Mouse (Mus musculus) brown adipose tissue, adult 24 weeks (tissue): ENCODE results near the gene Rtn1. TPM values are rescaled to one million over a fixed set of nuclear protein-coding genes. Genes with fewer than 3 reads are reported as not detected.

ENCODE experiments used
- H3K27ac ChIP-seq: fragments of 200-500 bp; replicated peaks from 2 replicates; pipeline ENCODE4 v1.5.1; 2012; ENCODE audit warnings: low read depth, mild to moderate bottlenecking, low read length
- H3K4me1 ChIP-seq: fragments of 200-500 bp; 2 replicates; pipeline ENCODE4 v1.6.1; 2012; ENCODE audit warnings: low read length, mixed read lengths; ENCODE audit not compliant: control insufficient read depth, insufficient read depth, insufficient read length
- H3K4me3 ChIP-seq: fragments of 200-500 bp; 2 replicates; pipeline ENCODE4 v1.5.1; 2012; ENCODE audit warnings: low read depth, mild to moderate bottlenecking, low read length, moderate library complexity; ENCODE audit not compliant: insufficient read depth
- polyA plus RNA-seq: library from polyadenylated mRNA; stranded (reverse); fragments of >200 nt; gene quantifications from 2 replicates; pipeline ENCODE4 v1.2.4, GENCODE M21; 2012; ENCODE audit not compliant: missing spikeins, insufficient read depth, insufficient read length

The Rtn1 gene
- polyA plus RNA-seq, 1 experiment = 1.5 TPM

- H3K4me3 ChIP-seq = no peak overlapping the region
- no peaks in the 10 kb centered on the region for H3K4me1 ChIP-seq
- H3K27ac ChIP-seq = no peak overlapping the region
Measured at GRCm38 (mm10) chr12:72287332-72288004, 121.4 kb downstream of the Rtn1 start.

- no peak overlapping the region for H3K27ac ChIP-seq
- H3K4me1 ChIP-seq = no peaks in the 10 kb centered on the region
- no peak overlapping the region for H3K4me3 ChIP-seq
Measured at GRCm38 (mm10) chr12:72285366-72286345, 123.2 kb downstream of the Rtn1 start.

- no peaks in the 10 kb centered on the region for H3K4me1 ChIP-seq
- H3K27ac ChIP-seq = no peak overlapping the region
- no peak overlapping the region for H3K4me3 ChIP-seq
Measured at GRCm38 (mm10) chr12:72284576-72284975, 124.3 kb downstream of the Rtn1 start.

- Histone ChIP-seq H3K27ac (no peak overlapping the region), H3K4me1 (no peaks in the 10 kb centered on the region), H3K4me3 (no peak overlapping the region)
Measured at GRCm38 (mm10) chr12:72279129-72279875, 129.6 kb downstream of the Rtn1 start.

GRCm38 (mm10) chr12:72273721-72274414 is 135.0 kb downstream of the Rtn1 start:
- no peak overlapping the region for H3K4me3 ChIP-seq
- no peak overlapping the region for H3K27ac ChIP-seq
- no peaks in the 10 kb centered on the region for H3K4me1 ChIP-seq

- Histone ChIP-seq H3K27ac (no peak overlapping the region), H3K4me1 (no peaks in the 10 kb centered on the region), H3K4me3 (no peak overlapping the region)
Measured at GRCm38 (mm10) chr12:72267614-72268013, 141.2 kb downstream of the Rtn1 start.

- no peak overlapping the region for H3K4me3 ChIP-seq
- H3K27ac ChIP-seq = no peak overlapping the region
- H3K4me1 ChIP-seq = no peaks in the 10 kb centered on the region
Measured at GRCm38 (mm10) chr12:72265261-72266228, 143.3 kb downstream of the Rtn1 start.

GRCm38 (mm10) chr12:72263213-72264103 is 145.4 kb downstream of the Rtn1 start:
- Histone ChIP-seq H3K4me1 (no peaks in the 10 kb centered on the region), H3K27ac (no peak overlapping the region), H3K4me3 (no peak overlapping the region)

- H3K4me1 ChIP-seq = no peaks in the 10 kb centered on the region
- no peak overlapping the region for H3K27ac ChIP-seq
- no peak overlapping the region for H3K4me3 ChIP-seq
Measured at GRCm38 (mm10) chr12:72257000-72257399, 151.9 kb downstream of the Rtn1 start.

GRCm38 (mm10) chr12:72253040-72253439 is 155.8 kb downstream of the Rtn1 start:
- no peak overlapping the region for H3K4me3 ChIP-seq
- H3K4me1 ChIP-seq = no peaks in the 10 kb centered on the region
- H3K27ac ChIP-seq = no peak overlapping the region

GRCm38 (mm10) chr12:72251890-72252445 is 156.9 kb downstream of the Rtn1 start:
- no peaks in the 10 kb centered on the region for H3K4me1 ChIP-seq
- no peak overlapping the region for H3K27ac ChIP-seq
- no peak overlapping the region for H3K4me3 ChIP-seq

- Histone ChIP-seq H3K27ac (no peak overlapping the region), H3K4me3 (no peak overlapping the region), H3K4me1 (no peaks in the 10 kb centered on the region)
Measured at GRCm38 (mm10) chr12:72244951-72245350, 163.9 kb downstream of the Rtn1 start.

- Histone ChIP-seq H3K4me3 (no peak overlapping the region), H3K4me1 (no peaks in the 10 kb centered on the region)
Measured at GRCm38 (mm10) chr12:72242807-72243206, 166.0 kb downstream of the Rtn1 start.

More at GRCm38 (mm10) chr12:72242807-72243206, 166.0 kb downstream of the Rtn1 start:
- no peak overlapping the region for H3K27ac ChIP-seq
